Mouse (Mus musculus) left cerebral cortex, postnatal 10 days (tissue): Measurements from ENCODE around the gene Hist1h3d. TPM values are rescaled to one million over a fixed set of nuclear protein-coding genes. Genes with fewer than 3 reads are reported as not detected.
"Not testable (repeated sequence)": the region's sequence is repeated elsewhere in the genome, so short reads cannot be mapped to it uniquely, and the experiment has no call there.

Source experiments
- DNase-seq, 2 experiments: peaks; one replicate each; pipeline ENCODE4 v3.0.0; 2021 to 2022; ENCODE audit warnings: low spot score in 2 of 2, mixed read lengths in 1 of 2; ENCODE audit errors: extremely low spot score in 1 of 2
- intact Hi-C: fragments of 180-260 bp; cut with DNase I; formaldehyde crosslinking; loops from one replicate; pipeline ENCODE4 v1.15.1; 2025
- total RNA-seq, 2 experiments: library from RNA; stranded (reverse); gene quantifications; 2 replicates each; pipeline ENCODE4 v1.2.3; 2021

Hist1h3d gene
- total RNA-seq, 2 experiments from 2014 or later: 8.4 to 9.1 TPM

GRCm38 (mm10) chr13:23576906-23577639 is 1.5 kb downstream of the Hist1h3d start:
- no peak for DNase-seq
- intact Hi-C loops: no loop called here

- no peak for DNase-seq
Measured at GRCm38 (mm10) chr13:23577835-23578234, 2.3 kb downstream of the Hist1h3d start.

GRCm38 (mm10) chr13:23581408-23582218 is 6.0 kb downstream of the Hist1h3d start, which contains the start of gene Hist1h4d:
Hist1h4d (plus strand) TSS chr13:23581598.
- intact Hi-C loops: loop anchor here (5.0 kb wide), 2 partner anchors 101 to 156 kb away; partner anchors contain the start of genes Hist1h1c, Hist1h2ac and Hist1h2bc
- peak; percentile 93 to 99 for DNase-seq

More at GRCm38 (mm10) chr13:23577835-23578234, 2.3 kb downstream of the Hist1h3d start:
- intact Hi-C loops: no loop called here

GRCm38 (mm10) chr13:23582219-23583056 is 6.9 kb downstream of the Hist1h3d start:
- intact Hi-C loops: loop anchor here (5.0 kb wide), 2 partner anchors 100 to 155 kb away; partner anchors contain the start of genes Hist1h1c, Hist1h2ac and Hist1h2bc
- no peak for DNase-seq

GRCm38 (mm10) chr13:23583387-23584068 is 8.0 kb downstream of the Hist1h3d start:
- intact Hi-C loops: loop anchor here (5.0 kb wide), 2 partner anchors 99 to 154 kb away; partner anchors contain the start of genes Hist1h1c, Hist1h2ac and Hist1h2bc
- DNase-seq: no peak

- DNase-seq: no peak
- intact Hi-C loops: loop anchor here (5.0 kb wide), 2 partner anchors 98 to 153 kb away; partner anchors contain the start of genes Hist1h1c, Hist1h2ac and Hist1h2bc
Measured at GRCm38 (mm10) chr13:23584331-23584730, 8.8 kb downstream of the Hist1h3d start.

GRCm38 (mm10) chr13:23585029-23585441 is 9.5 kb downstream of the Hist1h3d start:
- intact Hi-C loops: no loop called here
- DNase-seq: peak; percentile 44 to 76

- intact Hi-C loops: not testable (repeated sequence)
- DNase-seq: peak; percentile 71 to 84
Measured at GRCm38 (mm10) chr13:23585442-23586098, 10.0 kb downstream of the Hist1h3d start.

GRCm38 (mm10) chr13:23586099-23586939 is 10.8 kb downstream of the Hist1h3d start:
- intact Hi-C loops: no loop called here
- no peak for DNase-seq

GRCm38 (mm10) chr13:23586940-23587225 is 11.3 kb downstream of the Hist1h3d start:
- intact Hi-C loops: no loop called here
- DNase-seq: no peak

GRCm38 (mm10) chr13:23591206-23591605 is 15.6 kb downstream of the Hist1h3d start:
- no peak for DNase-seq
- intact Hi-C loops: no loop called here

- intact Hi-C loops, DNase-seq: not testable (repeated sequence)
Measured at GRCm38 (mm10) chr13:23591886-23592285, 16.3 kb downstream of the Hist1h3d start.

GRCm38 (mm10) chr13:23592614-23593013 is 17.1 kb downstream of the Hist1h3d start:
- intact Hi-C loops: no loop called here
- no peak for DNase-seq

- intact Hi-C loops: no loop called here
Measured at GRCm38 (mm10) chr13:23593051-23593770, 17.6 kb downstream of the Hist1h3d start.

GRCm38 (mm10) chr13:23595185-23595584 is 19.6 kb downstream of the Hist1h3d start:
- intact Hi-C loops: no loop called here
- DNase-seq: no peak

More at GRCm38 (mm10) chr13:23593051-23593770, 17.6 kb downstream of the Hist1h3d start:
- DNase-seq: no peak
